Mouse (Mus musculus) CD4-positive, CD25-positive, alpha-beta regulatory T cell, adult 4 months (primary cell): ENCODE data around the gene Rnf215. TPM values are rescaled to one million over a fixed set of nuclear protein-coding genes. Genes with fewer than 3 reads are reported as not detected.
"Not testable (repeated sequence)": the region's sequence is repeated elsewhere in the genome, so short reads cannot be mapped to it uniquely, and the experiment has no call there.

ENCODE experiments used
- ATAC-seq: one replicate; pipeline ENCODE4 v1.8.0; 2017
- polyA plus RNA-seq, 2 experiments: library from polyadenylated mRNA; unstranded; fragments of 100-300 nt; shearing (Covaris generic); gene quantifications; one replicate each; pipeline ENCODE4 v1.2.1; 2017

The Rnf215 gene
- polyA plus RNA-seq, 2 experiments from 2014 or later: 7.3 to 11.2 TPM

GRCm38 (mm10) chr11:4113970-4114369 is 21.0 kb upstream of the Rnf215 start:
- no peak for ATAC-seq

- ATAC-seq: not testable (repeated sequence)
Measured at GRCm38 (mm10) chr11:4114541-4114940, 20.5 kb upstream of the Rnf215 start.

- ATAC-seq: no peak
Measured at GRCm38 (mm10) chr11:4115407-4115806, 19.6 kb upstream of the Rnf215 start.

DNA sequence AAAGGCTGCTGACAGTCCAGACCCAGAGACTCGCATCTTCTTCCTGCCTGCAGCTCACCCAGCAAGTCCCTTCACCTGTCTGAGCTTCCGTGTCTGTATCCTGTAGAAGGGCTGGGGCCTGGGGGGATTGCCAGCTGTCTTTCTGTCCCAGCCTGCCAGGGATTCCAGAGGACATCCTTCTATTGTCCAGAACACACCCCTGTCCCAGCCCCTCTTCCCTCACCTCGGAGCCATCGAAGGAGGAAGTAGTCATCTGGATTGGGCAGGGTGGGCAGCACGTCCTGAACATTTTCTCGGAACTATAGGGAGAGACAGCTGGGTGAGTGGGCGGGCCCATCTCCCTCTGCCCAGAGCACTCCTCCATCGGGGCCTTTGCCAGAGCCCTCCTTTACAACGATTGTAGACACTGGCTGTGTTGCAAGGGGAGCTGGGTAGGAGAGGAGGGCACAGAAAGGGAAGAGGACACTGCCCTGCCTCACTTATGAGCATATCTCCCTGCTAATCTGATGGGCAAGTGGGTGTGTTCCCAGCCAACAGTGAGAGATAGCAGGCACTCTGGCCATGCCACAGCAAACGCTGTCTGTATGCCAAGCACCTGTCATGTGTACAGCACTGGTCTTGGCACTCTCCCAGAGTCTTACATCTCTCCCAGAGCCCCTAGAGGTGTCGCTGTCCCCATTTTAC is 18.4 kb upstream of the Rnf215 start:
- ATAC-seq: no peak

DNA sequence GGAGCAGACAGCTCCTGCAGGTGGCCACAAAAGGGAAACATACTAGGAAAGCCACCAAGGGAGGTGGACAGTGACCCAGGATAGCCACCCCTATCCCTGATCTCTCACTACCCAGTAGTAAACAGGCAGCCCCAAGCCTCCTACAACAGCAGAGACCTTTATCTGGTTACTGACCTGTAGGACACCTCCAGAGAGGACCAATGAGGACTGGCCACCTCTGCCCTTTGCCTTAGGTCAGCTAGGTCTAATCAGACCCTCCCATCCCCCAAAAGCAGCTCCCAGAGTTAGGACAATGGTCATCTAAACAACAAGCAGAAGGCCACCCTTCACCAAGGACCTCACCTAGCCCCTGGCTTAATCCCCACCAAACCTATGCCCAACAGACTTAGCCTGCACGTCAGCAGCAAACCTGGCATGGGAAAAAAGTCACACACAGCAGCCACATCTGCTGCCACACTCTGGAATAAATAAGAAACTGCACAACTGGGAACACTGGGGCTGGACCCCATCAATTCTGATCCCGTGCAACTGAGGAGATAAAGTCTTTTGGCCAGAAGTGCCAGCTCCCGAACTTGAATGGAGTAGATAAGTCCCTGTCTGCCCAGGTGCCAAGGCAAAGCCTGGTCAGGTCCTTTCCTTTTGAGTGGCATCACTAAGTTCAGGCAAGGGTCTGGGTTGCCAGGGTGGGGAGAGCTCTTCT is 17.5 kb upstream of the Rnf215 start:
- ATAC-seq: no peak

DNA sequence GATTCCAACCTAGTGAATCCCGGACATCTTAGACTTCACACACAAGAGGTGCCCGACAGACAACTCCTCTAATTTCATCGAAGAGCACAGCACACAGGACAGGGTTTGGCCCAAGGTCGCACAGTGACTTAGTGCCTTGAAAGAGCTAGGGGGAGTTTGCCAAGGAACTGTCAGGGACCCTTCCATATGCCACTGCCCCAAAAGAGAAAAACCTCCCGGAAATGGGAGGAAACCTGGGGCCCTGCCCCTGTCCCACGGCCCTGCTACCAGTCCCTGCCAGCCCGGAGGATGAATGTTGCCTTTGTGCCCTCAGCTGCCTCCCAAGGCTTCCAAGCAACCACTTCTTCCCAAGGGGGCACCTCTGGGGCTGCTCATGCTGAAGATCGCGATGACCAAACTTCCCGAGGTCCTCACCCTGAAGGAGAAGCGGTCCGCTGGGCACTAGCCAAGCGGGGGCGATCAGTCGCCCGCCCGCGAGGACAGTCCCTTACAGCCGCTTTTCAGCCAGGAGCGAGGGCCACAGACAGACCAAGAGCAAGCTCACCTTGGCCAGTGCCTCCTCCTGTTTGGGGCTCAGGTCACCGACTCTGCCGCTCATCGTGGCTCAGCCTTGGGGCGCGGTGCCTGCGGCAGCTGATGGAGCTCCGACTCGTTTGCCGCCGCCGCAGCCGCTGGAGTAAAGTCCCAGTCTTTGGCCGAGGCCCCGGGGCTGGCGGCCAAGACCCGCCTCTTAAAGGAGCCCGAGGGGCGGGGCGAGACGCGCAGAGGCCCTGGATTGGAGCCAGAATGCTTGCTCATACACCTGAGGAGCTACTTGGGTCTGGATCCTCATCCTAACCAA is 16.7 kb upstream of the Rnf215 start:
- ATAC-seq: peak; percentile 39

GRCm38 (mm10) chr11:4119635-4120034 is 15.4 kb upstream of the Rnf215 start:
- ATAC-seq: no peak

DNA sequence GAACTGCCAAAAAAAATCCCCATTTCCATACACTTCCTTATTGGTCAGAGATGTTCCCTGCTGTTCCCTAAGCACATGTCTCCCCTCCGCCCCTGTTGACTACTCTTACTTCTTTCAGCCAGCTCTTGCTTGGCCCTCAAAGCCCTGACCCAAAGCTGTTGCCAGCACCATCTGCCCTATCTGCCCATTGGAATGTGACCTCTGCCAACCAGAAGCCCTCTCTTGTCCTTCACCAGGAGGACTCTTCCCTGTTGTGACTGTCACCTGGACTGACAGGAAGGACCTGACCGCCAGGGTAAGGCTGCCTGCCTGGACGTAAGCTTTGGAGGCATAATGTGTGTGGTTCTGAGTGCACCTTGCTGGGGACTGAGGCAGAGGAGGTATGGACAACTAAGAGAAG is 13.3 kb upstream of the Rnf215 start:
- ATAC-seq: no peak

- no peak for ATAC-seq
Measured at GRCm38 (mm10) chr11:4122226-4122625, 12.8 kb upstream of the Rnf215 start.

GRCm38 (mm10) chr11:4122742-4123579 is 12.0 kb upstream of the Rnf215 start, which contains the start of gene Sec14l2:
TSS of gene Sec14l2 (minus strand) at chr11:4123415.
- ATAC-seq: peak; percentile 89

DNA sequence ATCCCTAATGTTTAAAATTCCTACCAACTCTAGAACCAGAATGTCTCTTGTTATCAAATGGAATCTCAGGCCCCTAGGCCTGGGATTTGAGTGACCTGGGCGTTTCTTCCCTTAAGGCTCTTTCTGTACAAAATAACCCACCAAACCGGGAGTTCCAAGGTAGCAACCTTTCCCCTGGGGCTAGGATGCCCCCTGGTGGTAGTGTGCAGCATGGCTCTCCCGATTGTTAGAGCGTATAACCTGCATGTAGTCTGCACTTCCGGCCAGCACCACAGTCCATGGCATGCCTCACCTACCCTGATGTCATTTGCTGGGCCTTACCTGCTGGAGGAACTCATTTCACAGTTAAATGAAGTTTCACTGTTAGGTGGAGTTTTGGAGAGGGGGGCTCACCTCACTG is 11.1 kb upstream of the Rnf215 start:
- ATAC-seq: no peak

- ATAC-seq: no peak
Measured at GRCm38 (mm10) chr11:4127059-4127458, 7.9 kb upstream of the Rnf215 start.

DNA sequence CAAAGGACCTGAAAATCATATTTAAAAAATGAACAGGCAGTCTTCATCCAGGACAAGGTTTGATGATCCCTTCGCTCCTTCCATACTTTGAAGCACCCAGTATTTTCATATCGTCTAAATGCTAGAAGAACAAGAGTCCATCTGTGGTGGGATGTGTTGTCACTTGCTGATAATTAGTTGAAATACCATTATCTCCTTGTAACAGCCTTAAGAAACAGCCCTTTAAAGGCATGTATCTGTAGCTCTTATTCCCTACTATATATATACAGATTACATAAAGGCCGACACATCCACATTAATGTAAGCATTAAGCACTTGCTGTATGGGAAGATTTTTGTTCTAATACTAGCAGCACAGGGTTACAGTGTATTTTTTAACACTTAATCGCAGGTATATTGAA is 6.5 kb upstream of the Rnf215 start:
- ATAC-seq: not testable (repeated sequence)

- no peak for ATAC-seq
Measured at GRCm38 (mm10) chr11:4133450-4133849, 1.6 kb upstream of the Rnf215 start.

DNA sequence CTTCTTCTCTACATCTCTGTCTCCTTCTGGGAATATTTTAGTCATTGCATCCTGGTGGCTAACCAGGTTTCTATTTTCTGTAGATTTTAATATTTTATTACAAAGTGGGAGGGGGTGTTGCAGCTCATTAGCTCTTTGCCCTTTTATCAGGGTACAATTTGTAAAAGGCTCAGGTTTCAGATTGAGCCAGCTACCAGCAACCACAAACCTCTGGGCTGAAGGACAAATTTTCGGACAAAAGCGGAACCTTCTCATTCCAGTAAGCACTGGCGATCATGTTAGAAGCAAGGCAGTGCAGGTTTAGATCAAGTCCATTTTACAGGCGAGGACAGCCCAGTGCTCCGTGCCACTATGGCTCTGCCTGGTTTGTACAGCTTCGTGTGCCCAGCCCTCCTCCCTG is 602 bp upstream of the Rnf215 start:
- ATAC-seq: no peak

- no peak for ATAC-seq
Measured at GRCm38 (mm10) chr11:4138964-4139363, 4.0 kb downstream of the Rnf215 start.

DNA sequence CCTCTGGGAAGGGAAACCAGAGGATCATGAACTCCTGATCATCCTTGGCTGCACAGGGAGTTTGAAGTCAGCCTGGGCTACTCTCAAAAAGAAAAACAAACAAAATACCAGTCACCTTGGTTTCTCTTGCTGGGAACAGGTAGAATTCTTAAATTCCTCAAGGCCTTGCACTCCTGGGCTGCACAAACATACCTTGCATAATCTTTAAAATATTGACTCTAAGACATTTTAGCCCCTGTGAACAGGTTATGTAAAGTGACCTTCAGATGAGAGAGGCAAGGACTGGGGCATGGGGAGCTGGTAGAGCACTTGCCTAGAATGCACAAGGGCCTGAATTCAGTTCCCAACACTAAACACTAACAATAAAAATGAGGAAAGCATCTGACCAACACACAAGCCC is 6.5 kb downstream of the Rnf215 start:
- no peak for ATAC-seq

GRCm38 (mm10) chr11:4142352-4142751 is 7.3 kb downstream of the Rnf215 start:
- no peak for ATAC-seq

DNA sequence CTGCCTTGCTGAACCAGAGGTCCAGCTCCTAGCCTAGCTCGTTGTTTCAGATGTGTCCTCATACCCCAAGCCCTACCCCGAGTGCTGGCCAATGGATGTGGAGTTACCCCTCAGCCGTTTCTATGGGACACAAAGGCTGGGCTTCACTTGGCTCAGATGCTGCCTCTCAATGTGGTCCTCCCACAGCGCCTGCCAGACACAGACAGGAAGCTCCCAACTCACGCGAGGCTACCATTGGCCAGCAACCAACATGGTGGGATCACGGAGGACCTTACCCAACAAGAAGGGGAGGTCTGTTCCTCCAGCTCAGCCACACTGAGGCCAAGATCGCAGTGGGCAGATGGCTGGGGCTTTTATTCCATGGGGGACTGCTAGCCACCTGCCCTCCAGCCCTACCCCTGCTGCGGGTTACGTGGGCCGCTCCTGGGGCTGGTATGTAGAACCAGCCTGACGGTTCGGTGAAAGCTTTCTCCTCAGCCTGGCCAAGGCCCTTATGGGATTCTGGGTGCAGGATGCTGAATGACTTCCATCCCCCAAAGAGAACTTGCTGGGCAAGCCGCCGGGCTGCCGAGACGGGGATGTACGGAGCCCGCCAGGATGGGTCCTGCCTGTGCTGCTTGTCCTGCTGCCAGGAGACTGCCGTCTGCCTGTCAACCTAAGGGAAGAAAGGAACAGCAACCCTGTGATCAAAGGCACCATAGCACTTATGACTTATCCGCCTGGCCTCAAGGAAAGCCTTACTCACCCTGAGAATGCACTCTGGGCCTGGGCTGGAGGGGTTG is 8.5 kb downstream of the Rnf215 start:
- no peak for ATAC-seq

DNA sequence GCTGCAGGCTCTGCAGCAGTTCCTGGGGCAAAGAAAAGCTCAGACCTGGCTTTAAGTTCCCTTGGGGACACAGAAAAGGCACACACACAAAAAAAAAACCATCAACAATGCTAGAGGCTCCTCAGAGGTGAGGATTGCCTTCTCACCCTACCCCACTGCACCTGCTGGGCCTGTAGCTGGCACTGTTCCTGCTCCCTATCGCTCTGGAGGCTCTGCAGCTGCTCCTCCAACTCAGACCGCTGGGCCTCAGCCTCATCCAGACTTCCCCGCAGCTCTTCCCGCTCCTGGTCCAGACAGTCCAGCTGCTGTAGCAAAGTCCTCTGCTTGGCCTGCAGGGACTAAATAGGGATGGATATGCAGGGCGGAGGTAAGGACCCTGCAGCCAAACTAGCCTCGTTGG is 11.4 kb downstream of the Rnf215 start:
- no peak for ATAC-seq

- ATAC-seq: no peak
Measured at GRCm38 (mm10) chr11:4147098-4147497, 12.1 kb downstream of the Rnf215 start.

DNA sequence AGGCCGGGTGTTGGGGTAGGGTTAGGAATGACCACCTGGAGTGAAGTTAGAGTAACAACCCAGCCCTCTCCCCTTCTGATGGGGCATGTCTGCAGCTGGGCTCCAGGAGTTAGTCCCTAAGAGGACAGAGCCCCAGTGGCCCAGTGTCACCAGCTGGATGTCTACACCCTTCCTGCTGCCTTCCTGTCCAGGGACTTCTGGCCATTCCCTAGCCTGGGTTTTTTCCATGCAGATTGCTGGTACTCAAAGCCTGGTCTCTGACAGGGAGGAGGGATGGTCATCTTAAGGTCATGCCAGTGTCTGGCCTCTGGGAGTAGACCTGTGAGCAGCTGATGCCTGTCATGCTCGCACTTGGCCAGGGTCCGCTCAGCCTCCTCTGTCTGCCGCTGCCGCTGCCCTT is 13.1 kb downstream of the Rnf215 start:
- ATAC-seq: no peak
